Mouse (Mus musculus): ENCODE data around the gene Zfp1. TPM values are rescaled to one million over a fixed set of nuclear protein-coding genes. Genes with fewer than 3 reads are reported as not detected.

Gene Zfp1
- 5.4 and 7.2 TPM in 2 replicates for polyA plus RNA-seq (2012)

DNA sequence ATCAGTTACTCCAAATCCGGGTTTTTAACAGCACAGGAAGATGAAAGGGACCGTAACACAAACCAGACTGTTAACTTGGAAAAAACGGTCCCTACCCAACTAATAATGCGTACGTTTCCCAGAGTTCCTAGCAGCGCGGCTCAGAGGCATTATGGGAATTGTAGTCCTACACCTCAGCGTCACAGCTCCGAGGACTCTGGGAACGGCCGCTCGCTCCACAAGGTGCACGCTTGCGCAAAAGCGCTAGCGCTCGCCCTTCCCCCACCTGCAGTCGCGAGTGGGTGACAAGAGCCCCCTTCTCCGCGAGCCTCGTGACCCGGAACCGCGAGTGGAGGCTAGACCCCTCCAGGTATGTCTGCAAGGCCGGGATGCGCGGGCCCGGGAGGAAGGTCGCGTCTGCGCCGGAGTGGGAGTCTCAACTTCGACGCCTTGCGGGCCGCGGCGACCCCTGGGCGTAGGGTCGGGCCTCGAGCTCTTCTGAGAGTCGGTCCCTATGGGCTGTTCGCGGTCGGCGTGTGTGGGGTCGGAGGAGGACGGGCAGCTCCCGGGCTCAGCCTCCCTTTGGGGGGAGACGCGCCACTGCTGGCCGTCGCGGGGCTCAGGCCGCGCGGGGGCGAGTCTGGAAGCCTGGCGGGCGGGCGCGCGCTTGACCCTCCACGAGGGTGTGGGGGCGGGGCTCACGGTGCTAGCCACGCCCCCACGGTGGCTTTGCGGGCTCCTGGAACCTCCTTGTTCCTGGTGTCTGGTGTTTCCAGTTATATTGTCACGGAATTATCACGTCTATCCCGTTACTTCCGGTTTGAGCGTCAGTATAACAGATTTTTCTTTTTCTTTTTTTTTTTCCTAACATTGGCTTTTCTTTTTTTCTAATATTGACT, at the start of gene Zfp1:
Gene Zfp1, plus strand, starts transcription at position 138 of the 878 bp plus-strand sequence.
- TF ChIP-seq GATA1 (IDR thresholded peaks at IDR 0.05; ENCODE audit: low read length) = no peak

DNA sequence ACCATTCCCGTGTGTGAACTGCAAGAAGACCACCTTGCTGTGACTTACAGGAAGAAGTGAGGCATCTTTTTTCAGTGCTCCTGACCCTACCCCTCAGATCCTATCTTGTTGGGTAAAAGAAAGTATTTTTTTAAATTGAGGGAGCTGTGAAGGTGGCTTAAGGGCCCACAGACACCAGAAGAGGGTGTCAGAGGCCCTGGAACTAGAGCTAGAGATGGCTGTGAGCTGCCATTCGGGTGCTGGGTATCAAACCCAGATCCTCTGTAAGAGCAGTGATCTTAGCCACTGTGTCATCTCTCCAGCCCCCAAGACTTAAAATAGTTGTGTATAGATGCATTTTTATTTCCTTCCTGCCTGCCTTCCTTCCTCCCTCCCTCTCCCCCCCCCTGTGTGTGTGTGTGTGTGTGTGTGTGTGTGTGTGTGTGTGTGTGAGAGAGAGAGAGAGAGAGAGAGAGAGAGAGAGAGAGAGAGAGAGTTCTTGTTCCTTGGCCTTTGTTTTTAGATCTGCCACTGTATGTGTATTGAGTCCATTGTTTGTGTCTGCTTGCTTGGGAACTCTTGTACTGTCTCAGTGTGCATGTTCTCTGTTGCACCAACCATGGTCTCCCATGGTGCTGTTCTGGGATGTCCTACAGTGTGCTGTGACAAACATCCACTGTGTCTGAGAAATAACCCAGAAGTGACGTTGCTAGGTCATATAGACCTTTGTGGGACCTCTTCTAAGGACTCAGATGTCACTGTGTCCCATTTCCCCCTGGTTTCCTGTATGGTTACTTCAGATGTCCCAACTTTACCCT, 49.0 kb upstream of the Zfp1 start:
- TF ChIP-seq GATA1 (IDR thresholded peaks at IDR 0.05; ENCODE audit: low read length) = no peak

DNA sequence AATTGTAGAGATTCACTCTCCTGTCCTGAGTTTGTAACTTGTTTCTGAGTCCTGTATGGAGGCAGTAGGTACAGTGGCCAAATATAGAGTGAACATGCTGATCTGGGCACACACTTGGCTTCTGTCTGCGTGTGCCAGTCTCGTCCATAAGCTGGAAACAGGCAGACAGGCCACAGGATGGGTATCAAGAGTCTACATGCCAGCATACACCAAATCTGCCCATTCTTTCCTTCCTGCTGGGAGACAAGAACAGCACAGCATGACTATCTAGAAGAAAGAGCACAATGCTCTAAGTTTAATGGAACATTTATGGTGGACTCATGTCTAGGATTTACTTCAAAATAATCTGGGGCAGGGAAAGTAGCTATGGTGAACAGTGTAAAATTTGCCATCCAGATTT, 48.2 kb upstream of the Zfp1 start:
- no peak for TF ChIP-seq GATA1 (IDR thresholded peaks at IDR 0.05; ENCODE audit: low read length)

DNA sequence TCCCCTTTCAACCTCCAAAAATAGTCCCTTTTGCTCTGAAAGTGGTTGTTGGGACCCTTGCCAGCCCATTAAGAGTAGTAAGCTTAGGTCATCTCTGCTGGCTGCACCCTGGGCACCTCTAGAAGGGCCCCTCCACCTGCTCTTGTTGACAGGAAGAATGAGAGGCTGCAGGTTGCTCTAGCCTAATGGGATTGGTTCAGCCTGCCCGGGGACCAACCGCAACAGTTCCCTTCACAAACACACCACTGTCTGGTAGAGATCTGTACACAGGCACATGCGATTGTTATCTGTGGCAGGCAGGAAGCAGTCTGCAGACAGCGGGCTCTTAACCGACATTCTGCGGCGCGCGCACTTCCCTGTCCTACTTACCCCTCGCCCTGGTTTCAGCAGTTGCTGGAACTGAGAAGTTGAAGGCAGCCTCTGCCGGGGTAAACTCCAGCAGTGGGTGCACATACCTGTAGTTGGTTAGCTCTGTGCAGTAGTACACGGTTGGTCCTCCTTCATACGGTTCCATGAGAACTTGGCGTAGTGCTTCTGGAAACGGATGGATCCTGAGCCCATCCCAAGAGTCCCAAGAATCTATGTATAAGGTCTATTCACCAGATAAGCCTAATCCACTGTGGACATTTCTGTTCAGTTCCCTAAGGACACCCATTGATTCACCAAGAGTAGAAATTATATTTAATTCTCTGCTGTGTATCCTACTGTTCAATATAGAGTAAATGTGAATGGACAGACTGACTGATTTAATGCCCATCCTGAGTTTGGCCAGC, 47.3 kb upstream of the Zfp1 start:
- TF ChIP-seq GATA1 (IDR thresholded peaks at IDR 0.05; ENCODE audit: low read length) = peak; percentile 79

DNA sequence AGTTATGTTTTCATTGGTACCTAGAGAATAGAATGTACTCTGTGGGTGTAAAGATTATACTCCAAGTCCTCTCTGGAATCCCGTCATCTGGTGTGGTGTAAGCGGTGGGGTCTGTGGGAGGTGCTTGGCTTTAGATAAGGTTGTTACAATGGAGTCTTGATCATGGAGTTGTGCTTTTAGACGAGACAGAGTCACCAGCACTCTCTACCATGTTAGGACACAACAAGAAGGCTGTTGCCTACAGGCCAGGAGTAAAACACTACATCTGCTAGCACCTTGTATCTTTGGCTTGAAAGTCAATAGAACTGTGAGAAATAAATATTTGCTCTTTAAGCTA, 46.7 kb upstream of the Zfp1 start:
- no peak for TF ChIP-seq GATA1 (IDR thresholded peaks at IDR 0.05; ENCODE audit: low read length)

DNA sequence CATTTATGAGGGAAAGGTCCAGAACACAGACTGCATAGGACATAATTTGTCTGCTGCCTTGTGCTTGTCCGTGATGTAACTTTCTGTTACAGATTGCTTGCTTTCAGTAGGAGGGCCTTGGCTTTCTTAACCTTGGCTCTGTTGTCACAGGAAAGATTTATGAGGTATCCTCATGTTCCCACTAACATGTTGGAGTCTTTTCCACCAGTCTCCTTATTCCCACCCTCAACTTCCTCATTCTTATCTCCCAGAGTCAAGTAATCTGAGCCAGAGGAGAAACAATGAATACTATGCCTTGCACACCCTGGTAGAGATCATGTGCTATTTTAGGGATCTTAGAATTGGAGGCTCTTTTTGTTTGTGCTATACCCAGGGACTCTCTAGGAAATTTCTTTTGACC, 45.9 kb upstream of the Zfp1 start:
- TF ChIP-seq GATA1 (IDR thresholded peaks at IDR 0.05; ENCODE audit: low read length) = no peak

DNA sequence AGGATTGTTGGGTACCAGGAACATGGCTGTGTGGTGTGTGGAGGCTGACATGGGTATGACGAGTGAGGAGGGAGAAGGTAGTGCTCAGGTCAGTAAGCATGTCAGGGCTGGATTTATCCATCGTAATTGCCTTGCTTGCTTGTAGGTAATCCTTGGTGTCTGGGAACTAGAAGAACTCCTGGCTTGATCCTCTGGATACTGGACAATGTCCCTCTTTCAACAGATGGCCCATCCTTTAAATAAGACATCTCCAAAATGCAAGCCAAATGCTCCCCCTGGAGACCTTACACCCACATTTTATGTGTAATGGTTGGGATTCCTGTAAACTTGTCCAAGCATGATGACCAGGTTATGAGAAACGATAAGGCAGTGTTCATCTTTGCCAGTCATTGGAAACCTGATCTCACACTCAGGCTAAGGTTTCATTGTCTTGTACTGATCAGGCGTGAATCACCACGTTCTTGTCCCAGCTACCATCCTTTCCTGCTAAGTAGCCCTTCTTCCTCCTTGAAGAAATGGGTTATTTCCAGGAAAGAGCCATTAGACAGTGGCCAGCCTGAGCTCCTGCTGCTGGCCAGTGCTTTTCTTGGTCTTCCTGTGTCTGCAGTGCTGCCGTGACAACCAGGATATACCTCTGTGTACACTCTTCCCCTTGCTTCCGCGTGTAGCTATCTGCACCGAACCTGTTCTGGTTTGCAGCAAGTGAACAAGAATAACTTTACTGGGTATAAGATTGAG, 43.3 kb upstream of the Zfp1 start:
- peak; percentile 13 for TF ChIP-seq GATA1 (IDR thresholded peaks at IDR 0.05; ENCODE audit: low read length)

DNA sequence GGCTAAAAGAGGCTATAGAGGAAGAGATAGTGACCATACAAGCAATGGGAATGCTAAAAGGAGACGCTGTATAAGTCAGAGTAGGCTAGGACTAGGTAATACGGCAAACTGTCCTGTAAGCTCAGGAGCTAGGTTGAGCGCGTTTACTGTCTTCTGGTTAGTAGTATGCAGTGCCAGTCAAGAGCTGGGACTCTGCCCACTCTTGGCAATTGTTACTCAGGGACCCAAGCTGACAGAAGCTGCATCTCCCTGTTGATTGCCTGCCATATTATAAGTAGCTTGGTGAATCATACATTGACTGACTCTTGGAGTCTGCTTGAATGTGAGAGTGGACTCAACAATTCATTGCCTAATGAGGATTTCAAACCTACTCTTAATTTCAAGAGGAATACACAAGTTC, 41.2 kb upstream of the Zfp1 start:
- no peak for TF ChIP-seq GATA1 (IDR thresholded peaks at IDR 0.05; ENCODE audit: low read length)

DNA sequence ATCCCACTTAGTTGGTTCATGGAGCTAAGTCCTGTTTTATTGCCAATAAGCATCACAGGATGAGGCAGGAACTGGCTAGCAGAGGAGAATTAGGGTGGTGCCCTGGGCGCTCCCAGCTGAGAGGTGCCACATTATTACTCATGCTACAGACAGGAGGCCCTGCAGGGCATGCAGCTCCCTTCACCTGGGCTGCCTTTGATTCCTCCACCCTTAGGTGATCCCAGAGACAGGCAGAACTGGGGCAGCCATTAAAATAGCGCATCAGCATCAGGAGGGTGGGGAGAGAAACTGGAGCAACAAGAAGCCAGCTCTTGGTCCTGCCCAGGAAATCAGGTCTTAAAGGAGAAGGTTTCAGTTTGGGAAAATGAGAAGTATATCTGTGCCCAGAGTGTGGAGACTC, 38.2 kb upstream of the Zfp1 start:
- TF ChIP-seq GATA1 (IDR thresholded peaks at IDR 0.05; ENCODE audit: low read length) = no peak

DNA sequence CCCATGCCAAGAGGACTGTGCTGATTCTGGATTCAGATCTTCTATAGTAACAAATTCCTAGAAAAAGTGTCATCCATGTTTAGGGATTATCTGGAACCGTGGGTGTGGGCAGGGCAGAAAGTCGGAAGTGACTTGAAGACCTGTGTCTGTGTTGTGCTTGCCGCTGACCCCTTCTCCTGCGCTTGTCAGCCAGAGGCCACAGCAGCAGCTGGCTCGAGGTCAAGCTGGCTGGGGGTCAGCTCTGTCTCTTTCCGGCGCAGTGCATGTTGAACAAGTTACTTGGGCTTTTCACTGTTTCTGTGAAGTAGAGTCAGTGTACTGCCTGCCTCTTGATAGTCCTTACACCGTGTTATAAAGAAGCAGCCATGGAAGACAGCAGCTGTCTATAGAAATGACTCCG, 36.2 kb upstream of the Zfp1 start:
- TF ChIP-seq GATA1 (IDR thresholded peaks at IDR 0.05; ENCODE audit: low read length) = no peak

DNA sequence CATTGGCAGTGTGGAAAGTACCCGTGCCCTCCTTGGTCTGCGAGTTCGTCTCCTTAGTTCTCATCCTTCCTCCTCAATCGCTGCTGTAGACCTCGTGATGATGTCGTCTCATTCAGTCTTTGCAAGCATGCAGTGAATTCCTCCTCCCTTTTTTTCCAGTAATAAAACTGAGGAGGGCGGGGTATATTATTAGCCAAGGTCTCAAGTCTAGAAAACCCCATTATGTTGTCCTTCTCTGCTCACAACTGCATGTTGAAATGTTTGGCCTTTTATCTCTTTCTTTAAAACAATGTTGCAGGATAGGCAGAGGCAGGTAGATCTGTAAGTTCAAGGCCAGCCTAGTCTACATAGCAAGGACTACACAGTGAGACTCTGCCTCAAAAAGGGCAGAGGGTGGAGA, 35.8 kb upstream of the Zfp1 start:
- TF ChIP-seq GATA1 (IDR thresholded peaks at IDR 0.05; ENCODE audit: low read length) = no peak

DNA sequence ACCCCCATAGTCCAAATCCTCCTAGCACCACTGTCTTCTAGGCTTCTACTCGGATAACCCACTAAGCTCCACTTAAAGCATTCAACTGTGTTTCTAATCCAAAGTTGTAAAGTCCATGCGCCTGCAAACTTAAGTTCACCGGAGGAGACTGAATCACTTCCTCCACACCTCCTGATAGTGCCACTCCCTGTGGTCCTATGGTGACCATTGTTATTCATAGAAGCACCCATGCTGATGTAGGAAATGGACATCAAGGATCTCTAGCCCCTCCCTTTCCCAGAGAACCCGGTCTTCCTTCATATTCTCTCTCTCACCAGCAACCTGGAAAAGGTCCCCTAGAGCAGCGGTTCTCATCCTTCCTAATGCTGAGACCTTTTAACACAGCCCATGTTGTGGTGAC, 30.0 kb upstream of the Zfp1 start:
- no peak for TF ChIP-seq GATA1 (IDR thresholded peaks at IDR 0.05; ENCODE audit: low read length)

DNA sequence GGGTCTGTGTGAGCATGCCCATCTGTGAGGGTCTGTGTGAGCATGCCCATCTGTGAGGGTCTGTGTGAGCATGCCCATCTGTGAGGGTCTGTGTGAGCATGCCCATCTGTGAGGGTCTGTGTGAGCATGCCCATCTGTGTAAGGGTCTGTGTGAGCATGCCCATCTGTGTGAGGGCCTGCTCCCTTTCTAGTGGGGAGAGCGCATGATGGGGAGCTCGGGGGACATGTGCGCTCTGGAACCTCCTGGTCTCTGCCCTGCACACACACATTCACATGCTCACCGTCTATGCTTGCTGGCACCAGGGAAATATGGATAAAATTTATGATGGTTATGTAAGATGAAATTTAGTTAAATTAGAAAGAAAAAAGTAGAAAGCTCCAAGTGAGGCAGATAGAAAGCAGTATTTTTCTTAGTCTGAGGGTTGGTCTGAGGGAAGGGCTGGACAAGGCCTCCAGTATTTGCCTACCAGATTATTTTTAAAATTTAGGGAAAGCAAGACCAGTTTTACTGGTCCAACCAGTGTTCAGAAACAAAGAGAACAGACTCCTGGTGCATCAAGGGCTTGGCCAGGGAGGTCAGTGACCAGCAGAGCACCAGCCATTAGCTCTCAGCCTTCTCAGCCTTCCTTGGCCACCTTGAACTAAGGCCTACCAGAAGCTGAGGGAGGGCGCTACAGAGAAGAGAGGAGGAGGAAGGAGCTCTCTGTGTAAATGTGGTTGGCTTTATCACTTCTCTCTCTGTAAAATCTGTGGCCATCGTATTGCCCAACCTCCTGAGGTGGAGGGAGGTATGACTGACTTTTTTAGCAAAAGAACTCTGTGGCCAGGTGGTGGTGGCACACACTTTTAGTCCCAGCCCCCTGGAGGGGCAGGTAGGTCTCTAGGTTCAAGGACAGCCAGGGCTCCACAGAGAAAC, 28.2 kb upstream of the Zfp1 start:
- TF ChIP-seq GATA1 (IDR thresholded peaks at IDR 0.05; ENCODE audit: low read length) = no peak

DNA sequence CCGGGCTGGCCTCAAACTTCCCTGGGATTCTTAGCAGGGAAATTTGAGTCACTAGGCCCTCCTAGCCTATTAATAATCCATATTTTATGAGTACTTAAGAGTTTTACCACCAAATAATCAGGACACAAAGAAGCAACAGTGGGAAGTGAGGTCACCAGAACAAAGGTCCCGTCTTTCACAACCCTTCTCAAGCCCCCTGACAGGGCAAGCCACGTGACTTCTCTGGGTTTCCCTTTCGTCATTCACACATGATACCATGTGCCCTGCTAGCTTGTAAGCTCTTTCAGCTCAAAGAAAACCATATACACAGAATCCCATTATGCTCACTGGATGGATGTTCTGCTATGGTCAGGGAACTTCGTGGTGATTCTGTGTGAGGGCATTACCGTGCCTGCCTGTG, 25.4 kb upstream of the Zfp1 start:
- no peak for TF ChIP-seq GATA1 (IDR thresholded peaks at IDR 0.05; ENCODE audit: low read length)
